Mouse (Mus musculus) MEL-GATA-1-ER (cell line): Measurements from ENCODE around the gene Mum1.

Experiments
- DNase-seq: peaks from one replicate; pipeline ENCODE4 v3.0.0-alpha.2; 2012; ENCODE audit warnings: low read depth; ENCODE audit errors: extremely low read depth

Gene Mum1

DNA sequence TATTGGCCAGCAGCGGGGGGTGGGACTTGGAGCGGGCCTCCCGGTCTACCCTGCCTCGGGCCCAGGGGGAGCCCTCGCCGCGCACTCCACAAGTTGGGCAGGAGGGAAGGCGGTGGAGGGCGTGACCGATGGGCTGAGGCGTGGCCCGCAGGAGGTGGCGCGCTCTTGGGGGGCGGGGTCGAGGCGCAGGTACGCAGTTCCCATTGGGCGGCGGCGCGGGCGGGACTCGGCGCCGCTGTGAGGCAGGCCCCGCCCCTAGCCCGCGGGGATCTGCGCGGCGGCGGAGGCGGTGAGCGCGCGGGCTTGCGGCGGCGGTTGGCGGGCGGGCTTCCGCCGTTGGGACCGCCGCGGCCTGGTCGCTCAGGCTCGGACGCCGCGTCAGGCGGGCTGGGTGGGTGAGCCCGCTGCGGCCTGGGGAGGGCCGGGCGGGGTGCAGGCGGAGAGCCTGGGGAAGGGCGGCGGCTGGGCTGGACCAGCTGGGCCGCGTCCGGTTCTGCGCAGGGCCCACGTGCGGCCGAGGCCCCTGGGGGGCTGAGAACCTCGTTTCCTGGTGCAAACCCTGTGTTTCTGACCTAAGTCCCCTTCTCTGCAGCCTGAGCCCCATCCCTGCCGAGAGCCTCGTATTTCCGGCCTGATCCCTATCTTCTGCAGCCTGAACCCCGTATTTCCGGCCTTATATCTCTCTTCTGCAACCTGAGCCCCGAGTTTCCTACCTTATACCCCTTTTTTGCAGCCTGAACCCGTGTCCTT is at the start of gene Mum1:
Mum1 (plus strand) TSS at position 19 of the 750 bp plus-strand sequence.
- DNase-seq, result peak; percentile 80

DNA sequence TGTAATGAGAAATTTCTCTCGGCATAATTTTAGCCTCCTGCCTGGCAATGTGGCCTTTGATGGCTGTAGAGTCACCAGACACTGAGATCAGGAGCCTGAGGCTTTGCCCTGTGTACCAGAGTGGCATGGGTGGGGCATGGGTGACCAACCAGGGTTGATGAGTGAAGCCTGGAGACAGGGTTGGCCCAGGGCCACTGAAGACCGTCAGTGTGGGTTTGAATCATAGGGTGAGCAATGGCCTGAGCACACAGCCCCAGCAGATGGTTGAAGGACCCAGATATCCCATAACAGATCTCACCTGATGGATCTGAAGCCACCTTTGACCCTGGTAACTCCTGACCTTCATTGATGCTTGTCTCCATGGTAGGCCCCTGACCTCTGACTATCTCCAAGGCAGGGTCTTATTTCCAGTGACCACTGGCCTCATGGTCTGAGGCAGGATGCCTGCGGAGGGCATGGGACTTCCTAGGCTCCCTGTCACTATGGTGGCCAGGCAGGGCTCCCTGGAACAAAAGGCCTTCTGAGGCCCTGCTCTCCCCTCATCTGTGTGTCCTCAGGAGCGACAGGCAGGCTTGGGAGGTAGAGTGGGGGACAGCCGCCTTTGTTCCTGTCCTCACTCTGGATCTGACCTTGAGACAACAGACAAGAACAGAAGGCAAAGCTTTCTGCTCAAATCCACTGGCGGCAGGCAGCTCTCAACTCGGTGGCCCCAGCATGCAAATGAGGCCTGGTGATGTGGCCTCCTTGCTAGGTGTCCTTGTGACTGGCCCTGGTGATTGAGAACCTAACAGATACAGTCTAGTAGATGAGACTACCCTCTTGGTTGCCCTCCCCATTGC is 48.6 kb upstream of the Mum1 start:
- DNase-seq, result no peak

DNA sequence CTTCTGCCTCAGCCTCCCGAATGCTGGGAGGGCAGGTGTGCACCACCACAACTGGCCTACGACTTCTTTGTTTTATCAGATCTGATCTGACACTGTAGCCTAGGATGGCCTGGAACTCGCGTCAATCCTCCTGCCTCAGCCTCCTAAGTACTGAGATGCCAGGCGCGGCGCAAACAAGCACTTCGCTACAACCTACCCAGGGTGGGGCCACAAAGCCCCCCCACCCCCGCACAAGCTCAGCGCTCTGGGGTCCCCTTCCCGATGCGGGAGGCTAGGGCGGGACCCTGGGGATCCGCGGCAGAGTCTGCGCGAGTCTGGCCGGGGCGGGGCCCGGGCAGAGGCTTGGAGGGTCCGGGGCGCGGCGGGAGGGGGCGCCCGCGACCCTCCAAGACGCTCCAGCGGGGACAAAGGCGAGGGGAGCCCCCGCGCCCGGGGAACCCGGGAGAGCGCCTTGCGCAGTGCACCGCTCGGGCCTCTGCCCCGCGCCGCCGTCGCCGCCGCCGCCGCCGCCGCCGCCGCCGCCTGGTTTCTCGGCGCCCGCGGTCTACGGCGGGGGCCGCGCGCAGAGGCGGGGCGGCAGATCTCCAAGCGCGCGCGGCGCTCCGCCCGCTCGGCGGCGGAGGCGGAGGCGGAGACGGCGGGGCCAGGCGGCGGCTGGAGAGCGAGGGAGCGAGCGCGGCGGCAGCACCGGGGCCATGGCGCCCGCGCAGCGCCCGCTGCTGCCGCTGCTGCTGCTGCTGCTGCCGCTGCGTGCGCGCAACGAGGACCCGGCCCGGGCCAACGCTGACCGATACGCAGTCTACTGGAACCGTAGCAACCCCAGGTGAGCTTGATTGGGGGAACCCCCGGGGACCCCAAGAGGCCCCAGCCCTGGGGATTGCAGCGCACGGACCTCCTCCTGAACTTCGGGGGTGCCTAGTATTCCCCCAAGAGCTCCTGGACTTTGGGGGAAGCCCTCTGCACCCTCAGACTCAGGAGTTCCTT is 46.9 kb upstream of the Mum1 start, which contains the start of gene Efna2:
Efna2 (plus strand) TSS at position 415 of the 984 bp plus-strand sequence.
- no peak for DNase-seq

DNA sequence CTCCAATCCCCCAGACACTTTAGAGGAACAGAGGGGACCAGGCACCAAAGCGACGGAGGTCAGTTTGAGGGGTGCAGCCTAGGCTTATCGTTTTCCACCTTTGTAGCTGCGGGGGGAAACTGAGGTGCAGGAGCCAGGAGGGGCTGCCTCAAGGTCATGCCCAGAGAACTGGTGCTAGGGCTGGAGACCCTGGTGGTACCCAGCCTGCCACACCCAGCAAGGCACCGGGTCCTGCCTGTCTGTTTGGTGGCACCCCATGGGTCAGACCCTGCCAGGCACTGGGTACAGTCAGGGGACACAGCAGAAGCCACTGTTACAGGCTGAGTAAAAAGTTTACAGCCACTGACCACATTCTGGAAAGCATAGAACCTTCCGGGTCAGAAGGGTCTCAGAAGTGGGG is 45.9 kb upstream of the Mum1 start:
- DNase-seq, result no peak

DNA sequence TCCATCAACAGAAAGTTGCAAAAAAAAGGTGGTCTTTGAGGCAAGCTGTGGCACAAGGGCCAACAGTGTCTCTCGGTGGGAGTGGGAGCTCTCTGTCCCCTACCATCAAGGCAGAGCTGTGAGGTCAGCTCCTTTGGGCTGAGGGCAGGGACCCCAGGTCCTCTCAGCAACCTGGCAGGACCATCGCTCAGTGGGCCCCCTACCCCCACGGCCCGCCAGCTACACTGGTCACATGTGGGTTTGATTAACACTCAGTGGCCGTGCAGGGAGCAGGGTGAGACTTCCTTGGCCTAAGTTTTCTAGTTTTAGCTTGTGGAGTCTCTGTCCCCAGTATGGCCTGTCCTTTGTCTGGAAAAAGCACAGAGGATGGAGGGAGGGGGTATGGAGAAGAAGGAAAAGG is 45.4 kb upstream of the Mum1 start:
- DNase-seq, result no peak

DNA sequence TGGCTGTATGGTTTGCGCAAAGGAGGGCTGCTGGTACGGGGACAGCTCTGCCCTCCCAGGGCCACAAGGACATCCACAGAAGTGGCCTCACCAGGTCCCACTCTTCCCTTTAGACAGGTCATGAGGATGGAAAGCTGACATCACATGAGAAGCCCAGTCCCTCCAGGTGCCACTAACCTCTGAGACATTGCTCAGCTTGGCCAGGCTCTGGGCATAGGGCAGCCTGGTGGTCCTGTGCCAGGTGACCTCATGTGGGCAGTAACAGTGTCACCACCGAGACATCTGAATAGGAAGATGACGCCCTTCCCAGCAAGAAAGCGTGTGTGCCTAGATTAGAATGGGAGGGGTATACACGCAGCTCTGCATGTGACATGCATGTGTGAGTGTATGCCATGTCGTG is 43.7 kb upstream of the Mum1 start:
- DNase-seq, result no peak

DNA sequence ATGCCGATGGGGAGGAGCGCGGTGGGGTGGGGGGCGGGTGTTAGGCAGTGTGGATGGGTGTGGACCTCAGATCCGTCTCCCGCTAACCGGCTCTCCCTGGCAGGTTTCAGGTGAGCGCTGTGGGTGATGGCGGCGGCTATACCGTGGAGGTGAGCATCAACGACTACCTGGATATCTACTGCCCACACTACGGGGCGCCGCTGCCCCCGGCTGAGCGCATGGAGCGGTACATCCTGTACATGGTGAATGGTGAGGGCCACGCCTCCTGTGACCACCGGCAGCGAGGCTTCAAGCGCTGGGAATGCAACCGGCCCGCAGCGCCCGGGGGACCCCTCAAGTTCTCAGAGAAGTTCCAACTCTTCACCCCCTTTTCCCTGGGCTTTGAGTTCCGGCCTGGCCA is 39.6 kb upstream of the Mum1 start:
- no peak for DNase-seq

DNA sequence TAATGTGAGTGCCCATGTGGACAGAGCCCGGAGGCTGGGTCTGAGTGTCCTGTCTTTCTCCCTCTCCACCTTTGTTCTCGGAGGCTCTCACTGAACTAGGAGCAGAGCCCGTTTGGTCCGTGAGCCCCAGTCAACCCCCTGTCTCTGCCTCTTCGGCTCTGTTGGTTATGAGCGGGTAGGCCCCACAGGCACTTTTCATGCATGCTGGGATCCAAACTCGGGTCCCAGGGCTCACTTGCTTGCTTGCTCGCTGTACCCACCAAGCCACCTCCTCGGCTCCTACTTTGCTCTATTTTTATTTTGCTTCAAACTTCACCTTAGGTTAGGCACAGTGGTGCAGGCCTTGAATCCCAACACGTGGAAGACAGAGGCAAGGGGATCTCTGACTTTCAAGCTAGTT is 38.5 kb upstream of the Mum1 start:
- no peak for DNase-seq

DNA sequence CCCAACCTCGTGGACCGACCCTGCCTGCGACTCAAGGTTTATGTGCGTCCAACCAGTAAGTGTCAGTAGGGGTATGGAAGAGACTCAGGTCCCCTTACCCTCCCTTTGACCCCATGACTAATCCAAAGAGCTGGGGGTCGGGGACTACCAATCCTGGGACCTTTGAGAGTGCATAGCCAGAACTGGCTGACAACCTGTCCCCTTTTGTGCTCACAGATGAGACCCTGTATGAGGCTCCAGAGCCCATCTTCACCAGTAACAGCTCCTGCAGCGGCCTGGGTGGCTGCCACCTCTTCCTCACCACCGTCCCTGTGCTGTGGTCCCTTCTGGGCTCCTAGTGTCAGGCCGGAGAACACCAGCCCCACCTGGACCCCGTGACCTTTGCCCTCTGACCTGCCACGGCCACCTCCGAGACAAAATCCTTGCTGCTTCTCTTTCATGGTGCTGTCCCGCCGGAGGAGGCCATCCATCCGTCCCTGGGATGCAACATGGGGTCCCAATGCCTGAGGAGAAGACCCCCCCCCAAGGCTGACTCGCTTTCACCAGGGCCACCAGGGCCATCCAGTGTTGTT is 37.7 kb upstream of the Mum1 start:
- DNase-seq, result no peak

DNA sequence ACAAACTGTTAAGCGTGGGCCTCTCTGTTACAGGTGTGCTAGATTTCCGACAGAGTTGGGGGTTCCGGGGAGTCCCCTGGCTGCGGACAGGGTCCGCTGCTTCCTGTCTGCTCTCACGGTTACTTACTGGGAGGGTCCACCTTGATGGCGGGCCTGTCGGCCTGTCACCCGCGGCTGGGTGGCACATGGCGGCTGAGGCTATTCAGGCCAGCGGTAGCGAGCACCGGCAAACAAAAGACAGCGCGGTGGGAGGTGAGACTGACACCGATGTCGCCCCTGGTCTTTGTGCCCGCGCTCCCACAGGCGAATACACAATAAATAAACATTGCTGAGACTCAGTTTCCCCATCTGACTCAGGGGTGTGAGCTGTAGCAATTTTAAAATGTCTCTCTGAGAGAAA is 36.2 kb upstream of the Mum1 start:
- no peak for DNase-seq

DNA sequence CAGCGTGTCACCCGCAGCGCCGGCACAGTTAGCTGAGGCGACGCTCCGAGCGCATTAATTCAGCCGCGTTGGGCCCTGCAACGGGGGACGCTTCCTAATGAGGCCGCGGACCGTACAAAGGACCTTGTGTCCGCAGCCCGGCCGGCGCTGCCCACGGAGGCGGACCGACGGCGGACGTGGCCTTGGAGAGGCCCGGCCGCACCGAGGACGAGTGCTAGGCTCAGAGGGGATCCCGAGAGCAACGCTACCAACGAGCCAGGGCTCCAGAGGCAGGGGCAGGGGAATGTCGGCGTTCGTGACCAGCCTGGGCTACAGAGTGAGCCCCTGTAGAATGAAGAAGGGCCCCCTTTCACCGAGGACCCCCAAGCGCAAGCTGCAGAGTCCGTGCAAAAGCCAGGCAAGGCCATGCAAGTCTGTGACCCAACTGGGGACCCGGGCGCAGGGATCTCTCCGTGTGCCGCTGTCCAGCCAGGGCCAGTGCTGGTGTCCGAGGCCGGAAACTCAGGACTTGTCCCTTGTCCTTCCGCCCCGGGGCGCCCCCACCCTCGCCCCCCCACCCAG is 35.7 kb upstream of the Mum1 start:
- no peak for DNase-seq

DNA sequence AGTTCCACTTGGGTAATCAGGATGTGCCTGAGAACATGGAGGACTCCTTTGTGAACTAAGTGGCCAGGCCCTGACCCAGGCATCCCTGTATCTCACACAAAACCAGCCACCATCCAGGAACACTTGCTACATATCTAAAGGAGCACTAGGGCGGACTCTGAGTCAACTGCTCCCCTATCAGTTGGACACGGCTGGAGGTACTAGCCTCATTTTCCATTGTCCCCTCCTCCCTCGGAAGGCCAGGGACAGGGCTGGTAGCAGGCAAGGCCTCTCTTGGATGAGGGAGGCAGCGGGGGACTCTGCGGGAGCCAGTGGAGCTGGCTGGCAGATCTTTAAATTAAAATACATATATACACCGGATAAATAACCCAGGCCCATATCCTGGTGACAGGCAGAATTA is 32.3 kb upstream of the Mum1 start:
- no peak for DNase-seq

DNA sequence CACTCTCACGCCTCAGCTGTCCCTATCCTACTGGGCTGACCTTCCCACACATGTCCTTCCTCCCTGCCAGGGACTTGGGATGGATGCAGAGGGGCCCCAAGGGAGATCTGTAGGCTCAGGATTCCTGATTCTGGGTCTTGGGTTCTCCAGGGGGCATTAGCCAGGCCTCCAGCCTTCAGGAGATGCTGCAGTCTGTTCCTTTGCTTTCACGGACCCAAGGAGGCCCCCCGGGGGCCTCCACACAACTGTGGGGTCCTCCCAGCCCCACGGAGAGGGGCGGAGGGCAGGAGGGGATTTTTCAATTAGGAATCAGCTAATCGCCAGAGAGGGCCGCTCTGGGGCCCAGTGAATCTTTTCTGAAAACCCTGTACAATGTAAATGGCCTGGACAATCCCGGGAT is 31.8 kb upstream of the Mum1 start:
- DNase-seq, result no peak

DNA sequence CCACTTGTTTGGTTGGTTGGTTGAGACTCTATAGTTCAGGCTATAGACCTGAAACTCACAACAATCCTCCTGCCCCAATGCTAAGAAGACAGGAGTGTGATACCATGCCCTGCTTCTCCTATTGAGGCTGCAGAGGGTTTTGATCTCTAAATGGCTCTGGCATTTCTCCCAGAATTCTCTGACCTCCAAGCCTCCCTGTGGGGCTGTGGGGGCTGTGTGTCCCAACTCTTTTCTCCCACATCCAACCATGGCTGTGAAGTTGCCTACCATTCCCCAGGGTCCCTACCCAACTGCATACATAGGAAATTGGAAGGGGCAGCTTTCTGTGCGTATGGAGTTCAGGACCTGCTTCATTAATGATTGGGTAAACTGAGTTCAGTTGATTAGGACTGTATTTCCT is 30.1 kb upstream of the Mum1 start:
- DNase-seq, result no peak

DNA sequence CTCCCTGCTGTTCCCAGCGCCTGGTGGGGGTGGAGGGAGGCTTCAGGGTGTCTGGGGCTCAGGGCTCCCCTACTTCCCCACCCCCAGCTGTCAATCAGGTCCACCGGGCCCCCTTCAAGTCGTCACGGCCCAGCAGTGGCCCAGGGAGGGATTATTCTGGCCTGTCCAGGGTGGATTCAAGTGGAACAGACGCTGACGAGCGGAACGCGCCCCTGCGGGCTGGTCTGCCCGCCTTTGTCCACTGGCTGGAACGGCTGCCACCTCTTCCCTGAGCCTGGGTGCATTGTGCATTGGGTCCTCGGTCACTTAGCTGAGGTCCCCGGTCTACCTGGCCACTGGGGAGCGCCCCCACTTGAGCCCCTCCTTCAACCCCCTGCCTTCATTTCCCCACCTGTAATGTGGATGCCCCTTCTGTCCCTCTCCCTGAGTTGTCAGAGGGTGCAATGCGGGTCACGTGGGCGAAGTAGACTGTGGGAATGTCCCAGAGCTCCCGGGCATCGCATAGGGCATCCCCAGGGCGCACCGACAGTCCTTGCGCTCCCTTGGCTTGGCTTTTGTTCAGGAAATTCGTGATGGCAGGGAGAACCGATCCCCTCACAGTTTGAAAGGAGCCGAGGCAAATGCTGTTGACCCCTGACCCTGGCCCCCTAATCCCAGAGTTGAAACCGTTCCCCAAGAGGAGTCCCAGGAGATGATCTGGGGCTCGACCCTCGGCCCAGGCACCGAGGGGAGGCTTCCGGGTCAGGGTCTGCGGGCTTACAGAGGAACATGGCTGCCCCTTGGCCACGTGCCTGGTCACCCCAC is 29.3 kb upstream of the Mum1 start:
- no peak for DNase-seq

DNA sequence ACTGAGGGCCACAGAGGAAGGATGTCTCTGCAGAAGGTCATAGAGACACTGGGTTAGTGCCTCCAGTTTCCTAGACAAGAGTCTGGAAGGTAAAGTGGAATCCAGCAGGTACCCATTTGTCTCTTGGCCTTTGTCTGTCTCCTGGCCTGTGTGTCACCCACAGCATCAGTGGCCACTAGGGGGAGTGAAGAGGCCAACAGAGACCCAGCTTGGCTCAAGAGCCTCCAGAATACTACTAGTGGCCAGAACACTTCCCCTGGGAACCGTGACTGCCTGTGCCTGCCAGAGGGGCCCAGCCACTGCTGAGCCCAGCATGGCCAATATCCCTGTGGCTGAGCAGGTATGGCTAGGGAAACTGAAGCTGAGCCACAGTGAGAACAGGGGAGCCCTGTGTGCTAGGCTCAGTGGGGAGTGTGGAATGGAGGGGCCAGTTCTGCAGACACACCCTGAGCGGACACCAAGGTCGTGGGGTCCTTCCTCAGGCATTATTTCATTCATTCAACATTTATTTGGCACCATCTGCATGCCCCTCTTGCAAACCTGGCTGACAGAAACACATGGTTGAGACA is 26.7 kb upstream of the Mum1 start:
- peak; percentile 53 for DNase-seq

DNA sequence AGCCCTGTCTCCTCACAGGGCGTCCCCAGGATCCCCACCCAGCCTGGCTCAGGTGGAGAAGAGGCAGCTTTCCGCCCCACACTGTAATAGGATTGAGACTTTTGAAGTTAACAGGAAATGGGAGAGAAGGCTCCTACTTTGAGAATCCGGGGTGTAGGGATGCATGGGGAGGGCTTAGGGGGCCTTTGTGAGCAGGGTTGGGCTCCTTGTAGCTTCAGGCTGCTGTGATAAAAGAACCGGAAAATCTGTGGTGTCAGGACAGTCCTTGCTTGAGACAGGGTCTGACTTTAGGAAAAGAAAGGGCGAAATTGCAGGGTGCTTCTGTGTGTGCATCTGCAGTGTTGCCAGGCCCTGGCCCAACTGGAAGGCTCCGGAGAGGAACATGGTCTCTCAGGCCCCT is 25.7 kb upstream of the Mum1 start:
- DNase-seq, result no peak

DNA sequence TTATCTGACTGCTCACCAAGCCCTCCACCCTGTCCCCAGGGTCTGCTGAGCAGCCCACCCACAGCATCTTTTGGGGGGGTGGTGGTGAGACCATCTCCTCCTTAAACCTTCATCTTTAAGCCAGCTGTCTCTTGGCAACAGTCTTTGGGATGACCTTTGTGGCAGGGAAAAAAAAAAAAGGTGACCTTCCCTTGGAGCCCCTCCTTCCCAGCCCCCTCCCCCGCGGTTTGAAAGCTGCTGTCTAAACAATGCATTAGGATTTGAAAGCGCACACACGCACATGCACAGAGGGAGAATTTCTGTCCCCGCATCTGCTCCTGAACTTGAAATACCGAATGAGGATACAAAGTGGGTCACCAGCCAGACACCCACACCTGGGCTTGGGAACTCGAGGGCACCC is 22.2 kb upstream of the Mum1 start:
- no peak for DNase-seq

DNA sequence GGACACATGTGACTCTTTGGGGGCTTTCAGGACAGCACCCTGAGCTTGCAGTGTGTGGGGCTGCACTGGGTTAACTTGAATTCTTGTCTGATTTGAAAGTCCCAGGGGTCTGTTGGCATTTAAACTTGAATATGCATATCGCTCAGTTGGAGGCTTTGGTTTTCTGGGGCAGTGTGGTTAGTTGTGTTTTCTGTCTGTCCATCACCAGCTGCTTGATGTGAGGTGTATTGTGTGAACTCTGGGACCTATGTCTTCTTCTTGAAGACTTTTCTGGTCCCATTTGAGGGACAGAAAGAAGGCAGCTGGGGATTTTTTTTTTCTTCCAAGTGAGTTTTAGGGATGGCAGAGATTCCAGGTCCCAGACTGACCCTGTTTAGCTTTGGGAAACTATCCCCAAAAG is 19.0 kb upstream of the Mum1 start:
- DNase-seq, result no peak

DNA sequence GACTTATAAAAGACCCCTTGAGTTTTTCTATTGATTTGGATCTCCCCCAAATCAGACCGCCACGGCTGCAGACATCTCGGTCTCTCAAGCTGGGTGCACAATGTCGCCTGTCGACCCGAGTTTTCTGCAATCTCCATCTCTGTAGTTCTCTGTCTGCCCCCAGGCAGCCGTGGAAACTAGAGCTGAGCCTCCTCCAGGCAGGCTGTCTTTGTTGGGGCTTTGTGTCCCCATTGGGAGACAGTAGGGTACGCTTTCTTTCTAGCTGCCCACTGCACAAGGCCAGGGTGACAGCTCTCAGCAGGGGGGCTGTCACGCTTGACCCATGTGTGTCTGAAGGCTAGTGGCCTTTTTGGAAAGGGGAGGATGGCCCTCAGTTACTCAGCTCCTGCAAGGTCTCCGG is 18.6 kb upstream of the Mum1 start:
- DNase-seq, result no peak
